Mouse (Mus musculus): ENCODE results near the gene Ube2o. TPM values are rescaled to one million over a fixed set of nuclear protein-coding genes. Genes with fewer than 3 reads are reported as not detected.
A peak's percentile ranks its signal among the peaks of the same experiment; 100 is the strongest.

The Ube2o gene
- total RNA-seq, 2 experiments from 2014 or later: 136 to 140 TPM

GRCm38 (mm10) chr11:116555572-116555971 is 25.7 kb downstream of the Ube2o start:
- intact Hi-C loops (cut with DNase I): no loop called here
- DNase-seq (ENCODE audit: extremely low spot score in 1 of 2, low spot score in 2 of 2): no peak

GRCm38 (mm10) chr11:116554171-116554878 is 26.9 kb downstream of the Ube2o start:
- no peak for DNase-seq (ENCODE audit: extremely low spot score in 1 of 2, low spot score in 2 of 2)
- intact Hi-C loops (cut with DNase I): no loop called here

GRCm38 (mm10) chr11:116552194-116552593 is 29.1 kb downstream of the Ube2o start:
- intact Hi-C loops (cut with DNase I): no loop called here

GRCm38 (mm10) chr11:116550748-116551147 is 30.5 kb downstream of the Ube2o start:
- no peak for DNase-seq (ENCODE audit: extremely low spot score in 1 of 2, low spot score in 2 of 2)
- intact Hi-C loops (cut with DNase I): no loop called here

More at GRCm38 (mm10) chr11:116552194-116552593, 29.1 kb downstream of the Ube2o start:
- DNase-seq (ENCODE audit: extremely low spot score in 1 of 2, low spot score in 2 of 2): no peak

- intact Hi-C loops (cut with DNase I): no loop called here
- no peak for DNase-seq (ENCODE audit: extremely low spot score in 1 of 2, low spot score in 2 of 2)
These were observed 31.8 kb downstream of the Ube2o start for GRCm38 (mm10) chr11:116549273-116550038.

GRCm38 (mm10) chr11:116548780-116549179 is 32.5 kb downstream of the Ube2o start:
- no peak for DNase-seq (ENCODE audit: extremely low spot score in 1 of 2, low spot score in 2 of 2)
- intact Hi-C loops (cut with DNase I): no loop called here

GRCm38 (mm10) chr11:116547296-116548060 is 33.8 kb downstream of the Ube2o start:
- DNase-seq (ENCODE audit: extremely low spot score in 1 of 2, low spot score in 2 of 2): no peak
- intact Hi-C loops (cut with DNase I): no loop called here

GRCm38 (mm10) chr11:116543110-116543509 is 38.1 kb downstream of the Ube2o start:
- no peak for DNase-seq (ENCODE audit: extremely low spot score in 1 of 2, low spot score in 2 of 2)
- intact Hi-C loops (cut with DNase I): no loop called here

- intact Hi-C loops (cut with DNase I): no loop called here
- no peak for DNase-seq (ENCODE audit: extremely low spot score in 1 of 2, low spot score in 2 of 2)
These were observed 40.1 kb downstream of the Ube2o start for GRCm38 (mm10) chr11:116541183-116541582.

GRCm38 (mm10) chr11:116538142-116538735 is 43.0 kb downstream of the Ube2o start:
- no peak for DNase-seq (ENCODE audit: extremely low spot score in 1 of 2, low spot score in 2 of 2)
- intact Hi-C loops (cut with DNase I): no loop called here

GRCm38 (mm10) chr11:116537388-116537787 is 43.9 kb downstream of the Ube2o start:
- DNase-seq (ENCODE audit: extremely low spot score in 1 of 2, low spot score in 2 of 2): no peak
- intact Hi-C loops (cut with DNase I): no loop called here

- intact Hi-C loops (cut with DNase I): no loop called here
- no peak for DNase-seq (ENCODE audit: extremely low spot score in 1 of 2, low spot score in 2 of 2)
These were observed 44.6 kb downstream of the Ube2o start for GRCm38 (mm10) chr11:116536685-116537084.

GRCm38 (mm10) chr11:116534154-116534865 is 46.9 kb downstream of the Ube2o start:
- intact Hi-C loops (cut with DNase I): loop anchor here (5.0 kb wide), 1 partner anchor 37 kb away; no protein-coding TSS in a partner anchor
- peak in 1 of 2 experiments; percentile 69 for DNase-seq (ENCODE audit: extremely low spot score in 1 of 2, low spot score in 2 of 2)

GRCm38 (mm10) chr11:116533341-116534153 is 47.7 kb downstream of the Ube2o start:
- intact Hi-C loops (cut with DNase I): loop anchor here (5.0 kb wide), 1 partner anchor 36 kb away; no protein-coding TSS in a partner anchor
- DNase-seq (ENCODE audit: extremely low spot score in 1 of 2, low spot score in 2 of 2): no peak

GRCm38 (mm10) chr11:116532810-116533338 is 48.4 kb downstream of the Ube2o start:
- DNase-seq (ENCODE audit: extremely low spot score in 1 of 2, low spot score in 2 of 2): peak in 1 of 2 experiments; percentile 83
- intact Hi-C loops (cut with DNase I): loop anchor here (5.0 kb wide), 1 partner anchor 36 kb away; no protein-coding TSS in a partner anchor

GRCm38 (mm10) chr11:116532262-116532809 is 48.9 kb downstream of the Ube2o start:
- DNase-seq (ENCODE audit: extremely low spot score in 1 of 2, low spot score in 2 of 2): no peak
- intact Hi-C loops (cut with DNase I): loop anchor here (5.0 kb wide), 1 partner anchor 35 kb away; no protein-coding TSS in a partner anchor
